ENCODE assay signal across 8 mouse cellular contexts in the genomic region with DNA sequence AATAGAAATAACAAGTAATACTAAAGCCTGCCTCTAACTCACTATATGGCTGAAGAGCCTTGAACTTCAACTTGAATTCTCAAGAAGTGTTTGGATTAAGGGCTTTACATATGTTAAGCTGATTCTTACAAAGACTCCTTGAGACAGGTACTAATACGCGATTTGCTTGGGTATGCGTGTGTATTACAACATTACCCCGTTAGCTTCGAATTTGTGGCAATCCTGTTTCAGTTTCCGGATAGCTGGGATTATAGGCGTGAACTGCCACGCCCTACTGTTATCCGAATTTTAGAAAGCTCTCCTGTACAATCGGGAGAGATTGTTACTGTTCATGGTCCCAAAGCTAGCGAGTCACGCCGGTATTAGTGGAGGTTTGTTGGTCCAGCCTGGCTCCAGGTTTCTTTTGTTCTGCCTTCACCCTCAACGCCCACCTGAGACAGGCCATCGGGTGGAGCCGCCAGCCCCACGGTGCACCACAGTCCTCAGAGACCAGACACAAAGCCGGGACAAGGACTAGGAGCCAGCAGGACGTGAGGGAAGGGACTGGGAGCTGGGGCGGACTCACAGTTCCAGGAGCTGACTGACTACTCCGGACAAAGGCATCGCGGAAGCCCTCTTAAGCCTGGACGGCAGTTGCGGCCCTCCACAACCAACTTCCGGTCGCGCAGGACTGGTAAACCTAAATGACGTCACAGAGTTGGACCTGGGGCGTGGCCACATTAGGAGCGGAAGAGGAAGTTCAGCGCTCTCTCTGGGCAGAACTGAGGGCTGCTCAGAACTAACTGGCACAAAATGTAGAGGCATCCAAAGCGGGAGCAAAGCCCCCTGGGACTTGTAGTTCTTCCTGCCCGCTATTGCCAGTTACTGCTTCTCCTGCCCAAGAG. TPM values are rescaled to one million over a fixed set of nuclear protein-coding genes. Genes with fewer than 3 reads are reported as not detected.
DNase-seq lines count a peak whose midpoint lies in the region; ATAC-seq and TF ChIP-seq lines count a peak whose summit lies in the region.

A gene (minus strand): TSS at position 672 of the 884 bp plus-strand sequence.

- peak within 1 kb of the TSS; percentile 92 for H3K4me3 ChIP-seq in cortical plate, adult 2 months (ENCODE audit: insufficient read depth, low read length)
- H3K4me3 ChIP-seq in megakaryocyte, embryonic 14.5 days (replicated peaks): peak within 1 kb of the TSS; percentile 95

- peak; percentile 94 to 95 for DNase-seq in gastrocnemius, adult 8-10 months (ENCODE audit: low spot score in 2 of 2)
- DNase-seq in hindlimb bud, embryonic 11.5 days (ENCODE audit: extremely low spot score, low read depth, low spot score): peak; percentile 95
- DNase-seq in left cerebral cortex, adult 8-10 months (ENCODE audit: low spot score in 2 of 2): peak; percentile 84 to 97
- DNase-seq in right cerebral cortex, postnatal 10 days (ENCODE audit: low spot score in 2 of 2): peak; percentile 97 to 99
- peak; percentile 86 for DNase-seq in urinary bladder, postnatal 25 days (ENCODE audit: low spot score)

- peaks cover 34% of the 10 kb centered on the region for H3K36me3 ChIP-seq in megakaryocyte, embryonic 14.5 days (replicated peaks; ENCODE audit: low read length)

- no peak for TF ChIP-seq CTCF in cortical plate, adult 2 months (IDR thresholded peaks at IDR 0.05; ENCODE audit: extremely low read depth, insufficient read depth, low read length)

- no peaks in the 10 kb centered on the region for H3K4me1 ChIP-seq in cortical plate, adult 2 months (ENCODE audit: control insufficient read depth, insufficient read depth, low read length)
- H3K4me1 ChIP-seq in megakaryocyte, embryonic 14.5 days: peaks cover 51% of the 10 kb centered on the region

- TF ChIP-seq POLR2A in cortical plate, adult 2 months (IDR thresholded peaks at IDR 0.05; ENCODE audit: extremely low read depth, insufficient read depth, low read length): peak; percentile 94

- peaks cover 8% of the 10 kb centered on the region; the same call in 1 of the 2 replicates for H3K9me3 ChIP-seq in megakaryocyte, embryonic 14.5 days

- peak; percentile 98 for ATAC-seq in activated CD4-positive, CD25-positive, alpha-beta regulatory T cell, adult 4 months

- H3K27me3 ChIP-seq in megakaryocyte, embryonic 14.5 days (replicated peaks): no peaks in the 10 kb centered on the region

- H3K27ac ChIP-seq in cortical plate, adult 2 months (ENCODE audit: insufficient read depth, low read length): peak within 1 kb of the TSS; percentile 72; the same call in 1 of the 2 replicates

RNA-seq across cellular contexts. Expression of the gene that starts here (rescaled TPM):
- 10 to 100 TPM; 17.2 to 31.1 TPM for polyA plus RNA-seq in activated CD4-positive, CD25-positive, alpha-beta regulatory T cell, adult 4 months (2017; shearing (Covaris generic))
- 20.6 and 22.4 TPM in 2 replicates for polyA plus RNA-seq in cortical plate, adult 2 months (2012; rRNA removed)
- total RNA-seq in gastrocnemius, adult 8-10 months (2022): 10 to 100 TPM; 16.0 to 20.6 (median 17.8) TPM
- total RNA-seq in left cerebral cortex, adult 8-10 months (2022): 10 to 100 TPM; 25.4 to 31.1 (median 28.5) TPM
- polyA plus RNA-seq in megakaryocyte, embryonic 14.5 days (2012; ENCODE audit: insufficient read depth, low replicate concordance): 1.6 TPM in 1 of 2 replicates, not detected in the other

Comparison
In these comparisons a context has a peak if more than half of its experiments do, and no peak if none do; other contexts are left out.
1. Peak in every context shown above with its lines: DNase-seq, ATAC-seq, H3K4me3 ChIP-seq and H3K27ac ChIP-seq.